Mouse (Mus musculus): Measurements from ENCODE around the gene Olfr891. TPM values are rescaled to one million over a fixed set of nuclear protein-coding genes. Genes with fewer than 3 reads are reported as not detected.
"Not testable (repeated sequence)": the region's sequence is repeated elsewhere in the genome, so short reads cannot be mapped to it uniquely, and the experiment has no call there.

The Olfr891 gene
- not detected in 2 replicates for polyA plus RNA-seq (2015; fragmentation: Nextera tagmentation; extraction: Ambion mirVana)

GRCm38 (mm10) chr9:38180721-38181120, at the start of gene Olfr891:
Gene Olfr891 (minus strand): TSS chr9:38180821.
- no peaks in the 10 kb centered on the region for H3K27me3 ChIP-seq
- H3K4me3 ChIP-seq = no peak within 1 kb of the TSS
- ATAC-seq (ENCODE audit: low FRiP score) = no peak
- no peak within 1 kb of the TSS for H3K9ac ChIP-seq
- H3K36me3 ChIP-seq = no peaks in the 10 kb centered on the region
- no peak within 1 kb of the TSS for H3K27ac ChIP-seq
- no peaks in the 10 kb centered on the region for H3K4me1 ChIP-seq (replicated peaks)
- H3K9me3 ChIP-seq = peaks cover 6% of the 10 kb centered on the region; the same call in 1 of the 2 replicates
- H3K4me2 ChIP-seq = no peak within 1 kb of the TSS
- 97% methylated on average over 1 of the region's 1 CpGs for WGBS

DNA sequence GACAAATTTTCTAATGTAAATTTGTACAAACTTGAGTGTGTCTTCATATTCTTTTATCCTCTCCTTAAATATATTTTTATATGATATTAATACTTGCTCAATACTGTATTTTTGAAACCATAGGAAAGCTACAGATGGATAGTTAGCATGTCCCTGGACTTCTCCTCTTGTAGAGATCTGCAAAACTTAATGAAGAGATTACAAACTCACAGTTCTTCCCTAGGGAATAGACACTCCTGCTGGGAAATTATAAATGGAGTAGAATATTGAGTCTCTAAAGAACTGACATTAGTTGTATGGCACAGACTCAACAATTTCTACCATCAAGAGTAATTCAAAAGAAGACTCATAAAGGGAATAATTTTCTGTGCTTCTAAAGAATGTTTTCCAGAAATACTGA, 37.1 kb upstream of the Olfr891 start, which contains the start of gene Olfr894:
Olfr894 (plus strand) TSS at position 301 of the 400 bp plus-strand sequence.
- no peaks in the 10 kb centered on the region for H3K4me1 ChIP-seq (replicated peaks)
- H3K27ac ChIP-seq = no peak within 1 kb of the TSS
- H3K9ac ChIP-seq = no peak within 1 kb of the TSS
- no peaks in the 10 kb centered on the region for H3K27me3 ChIP-seq
- no peak within 1 kb of the TSS for H3K4me3 ChIP-seq
- no peak for ATAC-seq (ENCODE audit: low FRiP score)
- no peaks in the 10 kb centered on the region for H3K9me3 ChIP-seq
- no peak within 1 kb of the TSS for H3K4me2 ChIP-seq
- H3K36me3 ChIP-seq = no peaks in the 10 kb centered on the region

DNA sequence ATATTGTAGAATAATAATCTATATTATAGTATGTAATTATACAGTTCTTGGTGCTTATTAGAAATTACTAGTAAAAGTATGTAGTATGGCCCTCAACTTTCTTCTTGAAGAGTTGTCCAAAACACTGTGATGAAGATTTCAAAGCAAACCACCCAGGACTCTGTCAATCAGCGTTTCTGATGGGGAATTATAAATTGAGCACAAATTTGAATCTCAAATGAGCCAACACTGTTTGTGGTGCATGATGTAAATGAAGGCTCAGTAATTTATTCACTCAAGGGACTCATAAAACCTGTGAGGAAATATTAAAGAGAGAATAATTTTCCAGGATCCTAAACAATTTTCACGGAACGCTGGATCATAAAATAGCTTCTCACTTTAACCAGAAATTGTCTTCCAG, 27.4 kb upstream of the Olfr891 start, which contains the start of gene Olfr893:
Olfr893 (plus strand) TSS at position 301 of the 400 bp plus-strand sequence.
- no peak within 1 kb of the TSS for H3K27ac ChIP-seq
- H3K4me2 ChIP-seq = no peak within 1 kb of the TSS
- H3K36me3 ChIP-seq = no peaks in the 10 kb centered on the region
- WGBS = 74% methylated on average over 3 of the region's 3 CpGs
- H3K27me3 ChIP-seq = no peaks in the 10 kb centered on the region
- ATAC-seq (ENCODE audit: low FRiP score) = no peak
- no peaks in the 10 kb centered on the region for H3K9me3 ChIP-seq
- no peaks in the 10 kb centered on the region for H3K4me1 ChIP-seq (replicated peaks)
- H3K9ac ChIP-seq = no peak within 1 kb of the TSS
- no peak within 1 kb of the TSS for H3K4me3 ChIP-seq

- H3K9ac ChIP-seq; H3K9me3 ChIP-seq; ATAC-seq (ENCODE audit: low FRiP score); H3K27me3 ChIP-seq; H3K4me3 ChIP-seq; H3K27ac ChIP-seq; H3K4me1 ChIP-seq (replicated peaks); H3K4me2 ChIP-seq; H3K36me3 ChIP-seq: not testable (repeated sequence)
- 61% methylated on average over 2 of the region's 2 CpGs for WGBS
Measured at GRCm38 (mm10) chr9:38168341-38168740, 12.3 kb downstream of the Olfr891 start.

DNA sequence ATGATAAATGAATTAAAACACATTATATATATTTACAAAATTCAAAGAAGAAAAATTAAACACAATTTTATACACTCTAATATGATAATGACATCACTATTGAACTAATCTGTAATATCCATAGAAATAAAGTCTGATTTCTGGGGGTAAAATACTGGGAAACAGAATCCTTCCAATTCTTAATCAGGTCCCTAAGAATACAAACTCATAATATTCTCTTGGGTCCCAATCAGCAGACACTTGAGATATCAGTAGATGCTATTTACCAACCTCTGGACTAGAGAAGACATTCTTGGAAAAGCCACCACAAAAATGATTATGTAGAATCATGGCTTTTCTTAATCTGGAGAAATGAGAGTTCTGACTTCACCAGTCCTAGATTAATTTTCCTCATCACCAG, 38.4 kb downstream of the Olfr891 start, which contains the start of gene Olfr890:
Olfr890 (plus strand) TSS at position 301 of the 400 bp plus-strand sequence.
- Histone ChIP-seq H3K4me2 (no peak within 1 kb of the TSS), H3K4me1 (replicated peaks) (no peaks in the 10 kb centered on the region), H3K27me3 (no peaks in the 10 kb centered on the region), H3K36me3 (no peaks in the 10 kb centered on the region), H3K9me3 (no peaks in the 10 kb centered on the region), H3K27ac (no peak within 1 kb of the TSS), H3K9ac (no peak within 1 kb of the TSS), H3K4me3 (no peak within 1 kb of the TSS)
- no peak for ATAC-seq (ENCODE audit: low FRiP score)

Other genes starting within 250 kb of the Olfr891 start
- gene Olfr881, start 189.0 kb downstream of the Olfr891 start, polyA plus RNA-seq (2015; fragmentation: Nextera tagmentation; extraction: Ambion mirVana) = not detected in 2 replicates
- not detected in 2 replicates for gene Olfr883, start 155.0 kb downstream of the Olfr891 start, polyA plus RNA-seq (2015; fragmentation: Nextera tagmentation; extraction: Ambion mirVana)
- not detected in 2 replicates for gene Olfr884, start 134.3 kb downstream of the Olfr891 start, polyA plus RNA-seq (2015; fragmentation: Nextera tagmentation; extraction: Ambion mirVana)
- gene Olfr885, start 119.5 kb downstream of the Olfr891 start, polyA plus RNA-seq (2015; fragmentation: Nextera tagmentation; extraction: Ambion mirVana) = not detected in 2 replicates
- not detected in 2 replicates for gene Olfr887, start 96.7 kb downstream of the Olfr891 start, polyA plus RNA-seq (2015; fragmentation: Nextera tagmentation; extraction: Ambion mirVana)
- gene Olfr888, start 72.7 kb downstream of the Olfr891 start, polyA plus RNA-seq (2015; fragmentation: Nextera tagmentation; extraction: Ambion mirVana) = not detected in 2 replicates
- 0.06 and 0.08 TPM in 2 replicates for gene Olfr889, start 65.6 kb downstream of the Olfr891 start, polyA plus RNA-seq (2015; fragmentation: Nextera tagmentation; extraction: Ambion mirVana)
- gene Olfr890, start 38.3 kb downstream of the Olfr891 start, polyA plus RNA-seq (2015; fragmentation: Nextera tagmentation; extraction: Ambion mirVana) = not detected in 2 replicates
- gene Olfr893, start 27.5 kb upstream of the Olfr891 start, polyA plus RNA-seq (2015; fragmentation: Nextera tagmentation; extraction: Ambion mirVana) = not detected in 2 replicates
- not detected in 2 replicates for gene Olfr894, start 37.2 kb upstream of the Olfr891 start, polyA plus RNA-seq (2015; fragmentation: Nextera tagmentation; extraction: Ambion mirVana)
- gene Olfr143, start 72.0 kb upstream of the Olfr891 start, polyA plus RNA-seq (2015; fragmentation: Nextera tagmentation; extraction: Ambion mirVana) = not detected in 2 replicates
- not detected in 2 replicates for gene Olfr895, start 87.0 kb upstream of the Olfr891 start, polyA plus RNA-seq (2015; fragmentation: Nextera tagmentation; extraction: Ambion mirVana)
- gene Olfr896-ps1, start 110.3 kb upstream of the Olfr891 start, polyA plus RNA-seq (2015; fragmentation: Nextera tagmentation; extraction: Ambion mirVana) = not detected in 2 replicates
- not detected in 2 replicates for gene Olfr25, start 148.2 kb upstream of the Olfr891 start, polyA plus RNA-seq (2015; fragmentation: Nextera tagmentation; extraction: Ambion mirVana)
- not detected in 2 replicates for gene Olfr898, start 167.6 kb upstream of the Olfr891 start, polyA plus RNA-seq (2015; fragmentation: Nextera tagmentation; extraction: Ambion mirVana)
- gene Olfr250, start 186.1 kb upstream of the Olfr891 start, polyA plus RNA-seq (2015; fragmentation: Nextera tagmentation; extraction: Ambion mirVana) = not detected in 2 replicates
- gene Olfr251, start 196.3 kb upstream of the Olfr891 start, polyA plus RNA-seq (2015; fragmentation: Nextera tagmentation; extraction: Ambion mirVana) = not detected in 2 replicates
- not detected in 2 replicates for gene Olfr147, start 220.9 kb upstream of the Olfr891 start, polyA plus RNA-seq (2015; fragmentation: Nextera tagmentation; extraction: Ambion mirVana)
- gene Olfr901, start 248.6 kb upstream of the Olfr891 start, polyA plus RNA-seq (2015; fragmentation: Nextera tagmentation; extraction: Ambion mirVana) = not detected in 2 replicates

All from hindbrain, embryonic 13.5 days (tissue).